Mouse (Mus musculus) left cerebral cortex, adult 8-10 months (tissue): ENCODE data around the gene Gps2. TPM values are rescaled to one million over a fixed set of nuclear protein-coding genes. Genes with fewer than 3 reads are reported as not detected.
"Not testable (repeated sequence)": the region's sequence is repeated elsewhere in the genome, so short reads cannot be mapped to it uniquely, and the experiment has no call there.

Experiments used
- DNase-seq, 2 experiments: peaks; one replicate each; pipeline ENCODE4 v3.0.0; 2022; ENCODE audit warnings: low spot score in 2 of 2
- total RNA-seq, 4 experiments: library from RNA; stranded (reverse); gene quantifications; 2 replicates each; pipeline ENCODE4 v1.2.4; 2022

Gene Gps2
- total RNA-seq, 4 experiments from 2014 or later: 27.1 to 37.6 (median 32.4) TPM

DNA sequence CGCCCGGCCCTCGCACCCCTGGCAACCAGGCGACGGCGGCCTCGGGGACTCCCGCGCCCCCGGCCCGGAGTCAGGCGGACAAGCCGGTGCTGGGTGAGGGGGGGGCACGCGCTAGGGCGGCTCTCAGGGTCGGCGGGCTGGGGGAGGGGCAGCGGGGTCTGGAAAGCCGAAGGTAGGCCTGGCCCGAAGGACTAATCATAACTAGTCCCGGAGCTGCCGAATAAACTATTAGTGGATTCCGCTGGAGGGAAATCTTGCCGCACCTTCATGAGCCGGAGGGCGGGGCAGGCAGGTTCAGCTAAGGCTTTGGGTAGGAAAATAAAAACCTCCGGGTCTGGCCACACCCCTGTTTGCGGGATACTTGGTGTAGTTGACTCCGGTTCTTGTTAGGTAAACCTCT, 22.5 kb downstream of the Gps2 start:
- DNase-seq: no peak

DNA sequence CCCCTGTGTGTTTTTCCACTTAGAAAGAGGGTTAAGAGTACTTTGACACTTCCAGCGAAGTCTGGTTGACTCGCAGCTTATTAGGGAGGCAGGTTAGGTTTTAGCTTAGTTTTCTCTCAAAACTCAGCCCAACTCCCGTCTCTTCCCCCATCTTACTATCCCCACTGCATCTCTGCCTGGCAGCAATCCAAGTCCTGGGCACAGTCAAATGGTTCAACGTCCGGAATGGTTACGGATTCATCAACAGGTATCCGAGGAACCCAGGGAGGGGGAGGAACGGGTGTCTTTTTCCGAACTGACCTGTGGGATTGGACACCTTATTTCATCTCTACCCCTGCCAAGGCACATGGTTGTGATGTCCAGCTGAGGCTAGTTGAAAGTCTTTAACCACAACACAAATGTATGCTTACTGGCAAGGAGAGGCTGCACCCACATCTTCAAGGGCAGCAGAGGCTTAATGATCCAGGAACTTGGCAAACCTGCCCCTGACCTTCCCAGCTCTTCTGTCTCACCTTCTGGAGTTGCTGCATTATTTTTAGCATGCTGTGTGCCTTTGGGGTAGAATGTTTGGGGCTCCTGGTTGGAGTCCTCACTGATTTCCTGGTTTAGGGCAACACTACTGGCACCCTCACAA, 23.1 kb downstream of the Gps2 start:
- DNase-seq: no peak

DNA sequence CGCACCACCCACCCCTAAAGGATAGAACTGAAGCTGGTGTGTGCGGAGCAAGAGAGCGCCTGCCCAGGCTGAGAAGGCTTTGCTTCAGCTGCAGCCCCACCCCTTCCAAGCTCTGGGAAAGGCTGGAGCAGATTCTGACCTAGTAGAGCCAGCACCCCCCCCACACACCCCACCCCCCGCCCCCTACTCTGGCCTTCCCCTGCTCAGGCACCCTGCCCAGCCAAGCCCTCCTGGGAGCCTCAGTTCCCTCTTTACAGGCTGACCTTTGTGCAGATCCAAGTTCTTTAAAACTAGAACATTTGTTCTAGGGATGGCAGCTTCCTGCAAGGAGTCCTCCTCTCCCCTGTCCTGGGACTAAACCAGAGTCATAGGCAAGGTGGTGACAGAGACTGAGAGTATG, 23.7 kb downstream of the Gps2 start:
- no peak for DNase-seq

DNA sequence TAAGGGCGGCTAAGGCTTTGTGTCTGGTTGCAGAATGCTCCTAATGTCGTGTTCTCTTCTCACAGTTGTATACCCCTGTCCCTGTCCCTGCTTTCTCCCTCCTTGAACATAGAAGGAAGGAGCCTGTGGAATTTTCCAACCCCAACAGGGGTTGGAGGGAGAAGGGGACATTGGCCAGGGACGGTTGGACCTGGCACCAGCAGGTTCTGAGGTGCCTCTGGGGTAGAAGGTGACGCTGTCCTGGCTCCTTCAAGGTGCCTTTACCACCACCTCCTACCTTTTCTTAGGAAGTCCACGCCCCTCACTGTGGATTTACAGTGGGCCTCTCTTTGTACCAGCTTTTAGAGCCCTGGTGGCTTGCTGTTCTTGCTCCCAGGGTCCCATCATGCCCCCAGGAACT, 24.1 kb downstream of the Gps2 start:
- DNase-seq: no peak

DNA sequence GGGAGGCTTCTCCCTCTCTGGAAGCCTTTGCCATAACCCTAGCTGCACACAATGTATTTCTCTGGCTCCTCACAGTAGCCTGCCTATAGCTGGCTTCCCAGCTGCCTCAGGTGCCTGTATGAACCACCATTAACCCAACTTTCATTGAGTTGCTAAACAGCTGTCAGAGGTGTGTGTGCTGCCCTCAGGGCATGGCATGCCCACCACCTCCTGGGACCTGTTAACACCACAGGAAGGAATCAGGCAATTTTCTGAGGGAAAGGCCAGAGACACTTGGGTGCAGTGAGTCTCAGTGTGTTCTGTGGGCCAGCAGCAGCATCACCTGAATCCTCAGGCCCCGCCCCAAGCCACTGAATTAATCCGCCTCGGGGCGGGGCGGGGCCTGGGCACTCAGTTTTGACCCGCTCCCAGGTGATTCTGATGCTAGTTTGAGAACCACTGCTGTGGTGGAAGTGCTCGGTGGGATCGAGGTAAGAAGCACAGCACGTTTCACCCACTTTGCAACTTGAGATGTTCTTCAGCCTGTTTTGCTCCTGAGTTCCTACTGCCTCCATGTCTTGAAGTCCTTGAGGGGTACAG, 24.8 kb downstream of the Gps2 start:
- no peak for DNase-seq

DNA sequence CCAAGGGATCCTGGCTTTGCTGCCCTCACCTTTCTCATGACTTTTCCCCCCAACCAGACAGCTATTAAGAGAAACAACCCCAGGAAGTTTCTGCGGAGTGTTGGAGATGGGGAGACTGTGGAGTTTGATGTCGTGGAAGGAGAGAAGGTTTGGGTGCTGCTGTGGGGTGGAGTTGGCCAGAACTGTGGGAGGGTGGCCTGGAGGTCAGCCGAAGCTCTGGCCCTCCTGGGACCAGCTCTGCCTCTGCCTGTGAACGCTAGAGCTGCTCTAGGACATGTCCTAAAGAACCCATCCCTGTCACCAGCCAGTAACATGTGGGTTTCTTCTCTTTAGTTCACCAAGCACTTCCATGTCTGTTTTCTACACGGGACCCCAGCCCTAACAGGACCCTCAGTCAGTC, 25.5 kb downstream of the Gps2 start:
- no peak for DNase-seq

DNA sequence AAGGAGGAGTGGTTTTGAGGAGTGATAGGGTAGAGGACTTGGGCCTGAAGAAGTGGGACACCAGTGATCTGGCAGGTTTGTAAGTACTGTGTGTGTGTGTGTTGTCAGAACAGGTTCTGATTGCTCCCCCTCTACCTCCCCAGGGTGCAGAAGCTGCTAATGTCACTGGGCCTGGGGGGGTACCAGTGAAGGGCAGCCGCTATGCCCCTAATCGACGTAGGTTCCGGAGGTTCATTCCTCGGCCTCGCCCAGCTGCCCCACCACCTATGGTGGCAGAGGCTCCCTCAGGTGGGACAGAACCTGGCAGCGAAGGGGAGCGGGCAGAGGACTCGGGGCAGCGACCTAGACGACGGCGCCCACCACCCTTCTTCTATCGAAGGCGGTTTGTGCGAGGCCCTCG, 26.0 kb downstream of the Gps2 start:
- no peak for DNase-seq

DNA sequence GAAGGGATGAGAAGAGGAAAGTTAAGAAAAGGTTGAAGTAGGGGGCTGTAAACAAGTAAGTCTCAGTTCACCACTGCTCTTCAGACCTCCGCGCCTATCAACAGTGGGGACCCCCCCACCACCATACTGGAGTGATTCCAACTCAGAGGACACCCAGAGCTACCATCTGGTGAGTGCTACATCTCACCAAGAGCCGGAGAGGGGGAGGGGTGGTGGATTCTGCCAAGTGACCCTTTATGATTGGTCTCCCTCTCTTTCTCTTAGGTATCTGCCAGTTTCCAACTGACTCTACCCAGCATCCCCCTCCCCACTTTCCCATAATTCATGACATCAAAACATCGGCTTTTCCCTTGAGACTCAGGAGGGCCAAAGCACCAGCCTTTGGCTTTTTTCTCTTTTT, 27.3 kb downstream of the Gps2 start:
- no peak for DNase-seq

DNA sequence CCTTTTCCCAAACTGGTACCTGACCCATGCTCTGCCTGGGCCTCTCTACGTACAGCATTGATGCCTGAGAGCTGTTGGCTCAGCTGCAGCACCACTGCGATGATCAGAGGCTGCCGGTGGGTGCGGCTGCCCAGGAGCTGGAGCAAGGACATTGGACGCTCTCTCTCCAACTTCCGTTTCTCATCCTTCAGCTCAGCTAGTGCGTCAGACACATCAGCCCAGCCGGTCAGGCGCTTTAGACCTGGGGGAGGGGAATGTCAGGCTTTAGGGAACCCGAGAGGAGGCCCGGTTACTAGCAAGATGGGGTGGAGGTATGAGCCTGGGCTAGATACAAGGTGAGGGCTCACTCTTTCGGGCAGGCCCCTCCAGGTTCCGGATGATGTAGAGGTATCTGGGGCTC, 31.5 kb downstream of the Gps2 start:
- DNase-seq: no peak

DNA sequence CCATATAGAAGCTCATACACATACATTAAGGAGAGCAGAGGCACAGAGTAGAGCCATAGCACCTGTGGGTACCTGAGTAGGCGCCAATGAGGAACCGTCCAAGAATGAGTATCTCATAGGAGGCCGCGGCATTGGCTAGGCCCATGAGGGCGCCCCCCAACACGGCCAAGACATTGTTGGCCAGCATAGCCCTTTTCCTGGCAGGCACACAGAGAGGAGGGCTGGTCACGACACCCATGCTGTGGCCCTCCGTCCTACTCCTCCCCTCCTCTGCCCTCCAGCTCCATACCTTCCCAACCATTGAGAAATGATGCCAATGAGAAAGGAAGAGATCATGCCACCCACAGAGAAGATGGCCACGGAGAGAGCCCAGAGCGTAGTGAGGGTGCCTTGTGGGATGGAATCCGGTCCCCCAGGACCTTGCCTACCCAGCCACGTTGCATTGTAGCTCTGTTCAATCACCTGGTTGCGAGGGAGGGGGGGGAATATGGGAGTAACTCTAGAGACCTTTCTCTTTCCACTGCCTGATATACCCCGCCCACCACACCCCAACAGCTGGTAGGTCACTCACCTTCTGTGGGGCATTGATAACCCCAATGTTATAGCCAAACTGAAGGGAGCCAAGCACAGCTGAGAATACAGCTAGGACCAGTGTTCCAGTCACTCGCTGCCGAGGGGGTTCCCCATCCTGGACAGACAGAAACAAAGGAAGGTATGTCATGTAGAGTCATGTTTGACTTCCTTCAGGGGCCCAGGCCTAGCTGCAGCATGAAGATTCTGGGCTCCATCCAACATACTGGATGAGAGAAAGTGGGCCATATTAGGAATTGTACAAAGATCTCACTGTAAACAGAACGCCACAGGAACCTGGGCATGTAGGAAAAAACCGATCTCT, 32.6 kb downstream of the Gps2 start:
- no peak for DNase-seq

DNA sequence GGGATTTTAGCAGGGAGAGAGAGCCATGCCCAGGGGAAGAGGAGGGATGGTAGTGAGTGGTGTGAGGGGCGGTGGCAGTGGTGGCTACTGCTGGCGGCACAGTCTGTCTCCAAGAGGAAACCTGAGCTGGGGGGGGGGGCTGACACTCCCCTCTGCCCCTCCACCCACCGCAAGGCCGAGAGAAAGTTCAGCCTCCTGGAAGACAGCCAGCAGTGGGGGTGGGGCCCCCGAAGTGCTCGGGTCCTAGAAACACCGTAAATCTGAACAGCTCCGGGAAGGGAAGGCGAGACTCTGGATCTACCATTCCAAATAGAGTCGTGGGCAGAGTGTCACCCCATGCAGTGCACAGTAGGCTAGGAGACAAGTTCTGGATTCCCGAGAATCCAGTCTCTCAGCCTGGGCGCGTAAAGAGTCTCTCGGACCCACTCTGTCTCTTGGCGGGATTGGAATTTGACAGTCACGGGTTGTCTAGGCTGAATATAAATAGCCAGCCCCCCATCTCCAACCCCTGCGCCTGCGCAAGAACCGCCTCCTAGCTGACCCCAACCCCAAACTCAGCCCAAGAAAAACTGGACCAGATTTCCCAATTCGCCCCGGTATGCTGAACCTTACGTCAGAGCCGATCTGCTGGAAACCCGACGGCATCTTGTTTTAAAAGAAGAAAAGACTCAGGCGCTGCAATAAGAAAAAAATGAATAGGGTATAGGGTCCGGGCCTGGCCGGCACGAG, 33.8 kb downstream of the Gps2 start:
- DNase-seq: no peak

DNA sequence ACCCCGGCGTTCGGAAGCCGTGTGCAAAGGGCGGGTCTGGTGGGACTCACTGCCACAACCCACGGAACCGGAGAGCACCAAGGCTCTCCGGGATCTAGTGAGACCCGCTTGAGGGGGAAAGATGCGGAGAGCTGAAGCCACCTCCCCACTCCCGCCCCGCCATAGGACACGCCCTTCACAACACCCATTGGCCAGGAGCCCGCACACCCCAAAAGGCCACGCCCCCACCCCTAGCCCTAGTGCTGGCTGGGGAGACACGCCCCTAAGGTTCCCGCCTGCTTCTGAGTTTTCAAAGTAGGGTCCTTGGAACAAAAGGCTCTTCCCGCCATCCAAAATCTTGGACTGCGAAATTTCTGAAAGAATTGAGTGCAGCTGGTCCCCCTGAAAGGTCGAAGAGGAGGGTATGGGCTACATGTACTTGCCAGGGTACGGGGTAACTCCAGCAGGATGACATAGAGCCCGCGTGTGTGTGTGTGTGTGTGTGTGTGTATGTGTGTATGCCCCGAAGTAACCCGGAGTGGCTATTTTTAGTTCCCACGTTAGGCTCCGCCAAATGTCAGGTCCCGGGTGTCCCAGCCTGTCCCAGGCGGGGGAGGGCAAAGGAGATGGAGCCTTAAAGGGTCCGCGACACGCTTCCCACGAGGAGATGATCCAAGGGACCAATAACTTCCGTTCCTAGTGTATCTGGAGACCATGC, 34.5 kb downstream of the Gps2 start, which contains the start of gene Slc2a4:
Gene Slc2a4, minus strand, starts transcription at position 123 of the 697 bp plus-strand sequence.
- peak; percentile 28 to 34 for DNase-seq

DNA sequence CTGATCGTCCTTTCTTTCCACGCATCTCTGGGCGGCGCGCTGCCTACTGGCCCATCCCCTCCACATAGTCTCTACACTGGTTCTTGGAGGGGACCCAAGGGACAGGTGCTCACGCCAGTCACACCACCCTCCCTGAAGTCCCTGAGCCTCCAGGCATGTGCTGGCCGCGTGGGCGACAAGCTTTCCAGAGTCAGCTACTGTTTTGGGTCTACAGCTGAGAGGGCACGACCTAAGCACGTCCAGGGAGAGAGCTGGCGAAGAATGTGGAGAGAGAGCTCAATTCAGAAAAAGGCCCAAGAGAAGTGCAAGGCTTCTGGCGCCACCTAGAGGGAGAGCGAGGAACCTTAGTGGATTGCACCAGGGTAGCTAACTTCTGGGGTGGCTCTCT, 35.1 kb downstream of the Gps2 start:
- DNase-seq: peak; percentile 45 to 57

DNA sequence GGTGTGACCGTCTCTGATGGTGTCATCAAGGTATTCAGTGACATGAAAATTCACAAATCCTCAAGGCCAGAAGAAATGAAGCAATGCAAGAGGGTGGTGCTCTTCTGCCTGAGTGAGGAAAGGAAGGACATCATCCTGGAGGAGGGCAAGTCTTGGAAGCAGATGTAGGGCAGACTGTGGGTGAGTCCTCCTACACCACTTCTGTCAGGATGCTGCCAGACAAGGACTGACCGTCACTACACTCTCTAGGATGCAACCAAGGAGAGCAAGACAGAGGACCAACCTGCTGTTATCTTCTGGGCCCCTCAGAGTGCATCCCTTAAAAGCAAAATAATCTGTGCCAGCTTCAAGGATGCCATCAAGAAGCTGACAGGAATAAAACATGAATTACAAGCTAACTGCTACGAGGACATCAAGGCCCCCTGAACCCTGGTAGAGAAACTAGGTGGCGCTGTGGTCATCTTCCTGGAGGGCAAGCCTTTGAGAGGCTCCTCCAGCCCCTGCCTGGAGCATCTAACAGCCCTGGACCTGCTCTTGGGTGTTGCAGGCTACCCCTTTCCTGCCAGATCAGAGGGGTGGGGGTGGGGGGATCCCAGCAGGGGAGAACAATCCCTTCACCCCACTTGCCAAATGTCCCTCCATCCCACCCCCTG, 37.2 kb downstream of the Gps2 start:
- DNase-seq: no peak

DNA sequence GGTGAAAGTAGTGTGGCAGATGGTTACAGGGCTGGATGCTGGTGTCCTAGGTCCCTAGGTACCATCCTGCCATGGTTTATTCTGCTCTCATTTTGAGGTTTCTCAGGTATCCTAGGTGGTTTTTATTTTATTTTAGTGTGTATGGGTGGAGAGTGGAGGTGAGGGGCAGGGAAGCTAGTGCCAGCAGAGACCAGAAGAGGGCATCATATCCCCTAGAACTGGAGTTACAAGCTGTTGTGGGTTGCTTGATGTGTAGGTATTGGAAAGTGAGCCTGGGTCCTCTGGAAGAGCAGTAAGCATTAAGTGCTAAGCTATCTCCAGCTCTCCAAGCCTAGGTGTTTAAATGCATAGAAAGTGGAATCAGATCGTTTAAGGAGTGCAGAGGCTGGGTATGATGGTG, 38.6 kb downstream of the Gps2 start:
- no peak for DNase-seq

DNA sequence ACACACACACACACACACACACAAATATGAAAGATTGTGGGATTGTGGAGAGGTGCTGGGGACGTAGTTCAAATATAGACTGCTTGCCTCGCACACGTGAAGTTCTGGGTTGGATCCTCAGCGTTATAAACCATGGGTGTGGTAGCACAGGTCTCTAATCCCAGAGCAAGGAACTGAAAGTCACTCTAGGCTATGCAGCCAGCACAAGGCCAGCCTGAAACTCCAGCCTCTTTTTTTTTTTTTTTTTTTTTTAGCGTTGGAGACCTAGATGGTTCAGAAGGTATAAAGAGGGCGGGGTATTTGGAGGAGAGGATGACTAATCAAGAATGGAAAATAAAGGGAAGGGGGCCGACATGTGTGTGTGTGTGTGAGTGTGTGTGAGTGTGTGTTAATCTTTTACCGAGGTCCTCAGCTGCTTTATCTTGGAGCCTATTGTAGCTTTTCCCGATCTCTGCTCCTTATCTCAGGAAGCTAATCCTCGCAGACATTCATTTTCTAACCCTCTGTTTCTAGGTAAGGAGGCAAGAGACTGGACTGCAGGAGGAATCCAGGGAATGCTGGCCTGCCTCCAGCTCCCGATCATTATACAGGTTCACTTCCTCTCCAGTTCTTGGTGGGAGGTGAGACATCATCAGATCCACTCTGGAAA, 39.7 kb downstream of the Gps2 start:
- DNase-seq: no peak

DNA sequence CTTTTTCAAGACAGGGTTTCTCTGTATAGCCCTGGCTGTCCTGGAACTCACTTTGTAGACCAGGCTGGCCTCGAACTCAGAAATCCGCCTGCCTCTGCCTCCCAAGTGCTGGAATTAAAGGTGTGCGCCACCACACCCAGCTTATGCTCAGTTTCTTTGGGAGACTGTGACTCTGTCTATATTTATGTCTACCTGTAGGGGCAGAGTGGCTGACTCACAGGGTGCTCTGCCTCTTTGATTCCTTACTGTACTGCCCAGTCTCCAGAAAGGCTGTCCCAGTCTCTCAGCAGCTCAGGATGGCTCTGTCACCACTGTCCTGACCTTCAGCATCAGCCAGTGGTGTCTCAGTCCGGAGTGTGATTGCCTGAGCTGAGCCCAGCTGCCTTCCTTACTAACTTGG, 41.9 kb downstream of the Gps2 start:
- not testable (repeated sequence) for DNase-seq

DNA sequence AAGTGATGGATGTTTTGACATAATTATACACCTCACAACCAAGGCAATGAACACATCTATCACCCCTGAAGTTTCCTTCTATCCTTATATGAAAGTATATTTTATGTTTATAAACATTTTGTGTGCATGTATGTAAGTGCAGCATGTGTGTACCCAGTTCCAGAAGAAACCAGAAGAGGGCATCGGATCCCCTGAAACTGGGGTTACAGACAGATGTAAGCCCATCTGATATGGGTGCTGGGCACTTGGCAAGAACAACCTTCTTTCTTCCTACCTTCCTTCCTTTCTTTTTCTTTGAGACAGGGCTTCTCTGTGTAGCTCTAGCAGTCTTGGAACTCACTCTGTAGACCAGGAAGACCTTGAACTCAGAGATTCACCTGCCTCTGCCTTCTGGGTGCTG, 42.5 kb downstream of the Gps2 start:
- no peak for DNase-seq

DNA sequence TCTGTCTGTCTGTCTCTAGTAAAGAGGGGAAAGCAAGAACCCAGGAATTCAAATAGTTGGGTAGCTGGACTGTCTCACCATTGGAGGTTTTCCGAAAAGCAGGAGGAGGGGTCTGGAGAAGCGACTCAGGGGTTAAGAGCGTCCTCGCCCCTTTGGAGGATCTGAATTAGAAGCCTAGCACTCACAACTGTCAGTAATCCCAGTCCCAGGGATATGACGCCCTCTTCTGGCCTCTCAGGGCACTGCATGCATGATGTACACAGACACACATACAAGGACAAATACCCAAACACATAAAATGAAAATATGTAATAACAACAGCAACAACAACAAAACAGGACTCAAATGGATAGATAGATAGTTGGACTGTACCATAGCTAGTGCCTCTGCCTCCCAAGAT, 46.9 kb downstream of the Gps2 start:
- DNase-seq: no peak

DNA sequence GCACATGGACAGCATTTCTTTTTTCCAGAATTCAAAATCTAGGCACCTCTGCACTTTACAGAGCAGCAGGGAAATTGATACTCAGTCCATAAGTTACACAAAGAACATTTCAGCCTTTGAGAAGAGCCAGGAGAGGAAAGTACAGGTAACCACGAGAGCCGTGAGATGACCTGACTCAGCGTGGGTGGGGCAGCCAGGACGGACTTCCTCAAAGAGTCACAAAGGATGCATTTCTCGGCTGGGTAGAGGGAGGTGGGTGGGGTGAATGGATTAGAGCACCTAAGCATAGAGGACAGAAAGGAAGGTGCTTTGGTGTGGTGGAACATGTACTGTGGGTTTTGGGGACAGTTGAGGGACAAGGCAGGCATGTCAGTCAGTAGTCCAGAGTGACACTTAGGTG, 48.2 kb downstream of the Gps2 start:
- DNase-seq: no peak
